Mouse (Mus musculus) R1 (cell line): Measurements from ENCODE around the gene Pum1.

Experiments
- DNase-seq: peaks from one replicate; pipeline ENCODE4 v3.0.0-alpha.2; 2018; ENCODE audit warnings: low read depth, low spot score

Gene Pum1

GRCm38 (mm10) chr4:130791811-130792375, 128.8 kb downstream of the Pum1 start:
- DNase-seq, result no peak

- DNase-seq, result no peak
Measured at GRCm38 (mm10) chr4:130792376-130793179, 129.5 kb downstream of the Pum1 start, which contains the start of gene Sdc3. Gene Sdc3 (plus strand): TSS chr4:130792537.

- DNase-seq, result no peak
Measured at GRCm38 (mm10) chr4:130793180-130793501, 130.0 kb downstream of the Pum1 start.

- DNase-seq, result no peak
Measured at GRCm38 (mm10) chr4:130794771-130795170, 131.7 kb downstream of the Pum1 start.

GRCm38 (mm10) chr4:130795970-130796369, 132.8 kb downstream of the Pum1 start:
- no peak for DNase-seq

GRCm38 (mm10) chr4:130797201-130798051, 134.3 kb downstream of the Pum1 start:
- DNase-seq, result no peak

- DNase-seq, result no peak
Measured at GRCm38 (mm10) chr4:130798416-130798815, 135.3 kb downstream of the Pum1 start.

- no peak for DNase-seq
Measured at GRCm38 (mm10) chr4:130799118-130799517, 136.0 kb downstream of the Pum1 start.

GRCm38 (mm10) chr4:130799582-130799981, 136.5 kb downstream of the Pum1 start:
- DNase-seq, result no peak

GRCm38 (mm10) chr4:130800147-130800546, 137.0 kb downstream of the Pum1 start:
- DNase-seq, result no peak

GRCm38 (mm10) chr4:130801198-130801597, 138.1 kb downstream of the Pum1 start:
- no peak for DNase-seq

GRCm38 (mm10) chr4:130801624-130802329, 138.7 kb downstream of the Pum1 start:
- DNase-seq, result peak; percentile 75

GRCm38 (mm10) chr4:130803591-130803990, 140.5 kb downstream of the Pum1 start:
- DNase-seq, result no peak

GRCm38 (mm10) chr4:130804292-130804691, 141.2 kb downstream of the Pum1 start:
- no peak for DNase-seq

- no peak for DNase-seq
Measured at GRCm38 (mm10) chr4:130804771-130805361, 141.7 kb downstream of the Pum1 start.

- DNase-seq, result peak; percentile 37
Measured at GRCm38 (mm10) chr4:130805746-130806145, 142.6 kb downstream of the Pum1 start.

- DNase-seq, result no peak
Measured at GRCm38 (mm10) chr4:130806746-130807145, 143.6 kb downstream of the Pum1 start.

- no peak for DNase-seq
Measured at GRCm38 (mm10) chr4:130809784-130810183, 146.7 kb downstream of the Pum1 start.

- no peak for DNase-seq
Measured at GRCm38 (mm10) chr4:130810845-130811244, 147.7 kb downstream of the Pum1 start.

GRCm38 (mm10) chr4:130811385-130811784, 148.3 kb downstream of the Pum1 start:
- no peak for DNase-seq

- DNase-seq, result peak; percentile 42
Measured at GRCm38 (mm10) chr4:130813958-130814357, 150.8 kb downstream of the Pum1 start.
